Mouse (Mus musculus) hindbrain, embryonic 11.5 days (tissue): ENCODE measurements at regions not wholly inside any gene's neighbourhood (a gene's known extent, or its start where the extent isn't known, plus 50 kb on each side); places are given as distances from the start of the nearest gene placed in this dataset.

Experiments
- ATAC-seq: fragments of 200-750 bp; cut with Nextera tagmentation; 2 replicates; pipeline ENCODE4 v1.8.0; 2017; ENCODE audit warnings: mild to moderate bottlenecking, moderate TSS enrichment, moderate library complexity; ENCODE audit not compliant: low FRiP score
- DNase-seq: peaks from one replicate; pipeline ENCODE4 v3.0.0-alpha.2; 2015; ENCODE audit warnings: low spot score
- H3K27ac ChIP-seq: fragments of 300-500 bp; sonication (generic); 2 replicates; pipeline ENCODE4 v1.5.1; 2014; ENCODE audit warnings: mild to moderate bottlenecking, low read depth, low read length
- H3K27me3 ChIP-seq: fragments of 300-500 bp; sonication (generic); 2 replicates; pipeline ENCODE4 v1.6.1; 2014; ENCODE audit warnings: mild to moderate bottlenecking, low read length, moderate library complexity, mixed read lengths; ENCODE audit not compliant: control insufficient read depth, insufficient read depth
- H3K36me3 ChIP-seq: fragments of 300-500 bp; sonication (generic); 2 replicates; pipeline ENCODE4 v1.6.1; 2014; ENCODE audit warnings: mild to moderate bottlenecking, low read length, moderate library complexity, mixed read lengths; ENCODE audit not compliant: control insufficient read depth, insufficient read depth
- H3K4me1 ChIP-seq: fragments of 300-500 bp; sonication (generic); replicated peaks from 2 replicates; pipeline ENCODE4 v1.6.1; 2014; ENCODE audit warnings: low read length, mixed read lengths; ENCODE audit not compliant: control insufficient read depth, insufficient read depth
- H3K4me2 ChIP-seq: fragments of 300-500 bp; sonication (generic); replicated peaks from 2 replicates; pipeline ENCODE4 v1.6.1; 2014; ENCODE audit warnings: mild to moderate bottlenecking, low read depth, low read length
- H3K4me3 ChIP-seq: fragments of 300-500 bp; sonication (generic); 2 replicates; pipeline ENCODE4 v1.5.1; 2014; ENCODE audit warnings: low read depth, low read length
- H3K9ac ChIP-seq: fragments of 300-500 bp; sonication (generic); 2 replicates; pipeline ENCODE4 v1.6.1; 2014; ENCODE audit warnings: low read depth, low read length
- H3K9me3 ChIP-seq: fragments of 300-500 bp; sonication (generic); 2 replicates; pipeline ENCODE4 v1.6.1; 2016; ENCODE audit warnings: low read length; ENCODE audit not compliant: control insufficient read depth
- WGBS: fragments of 180-500 bp; shearing (Covaris S2); extraction: QIAGEN DNeasy Blood & Tissue Kit; methylation state at CpG from one replicate; pipeline ENCODE4 v1.1.7; 2014; 5-methylcytosine and 5-hydroxymethylcytosine counted together

DNA sequence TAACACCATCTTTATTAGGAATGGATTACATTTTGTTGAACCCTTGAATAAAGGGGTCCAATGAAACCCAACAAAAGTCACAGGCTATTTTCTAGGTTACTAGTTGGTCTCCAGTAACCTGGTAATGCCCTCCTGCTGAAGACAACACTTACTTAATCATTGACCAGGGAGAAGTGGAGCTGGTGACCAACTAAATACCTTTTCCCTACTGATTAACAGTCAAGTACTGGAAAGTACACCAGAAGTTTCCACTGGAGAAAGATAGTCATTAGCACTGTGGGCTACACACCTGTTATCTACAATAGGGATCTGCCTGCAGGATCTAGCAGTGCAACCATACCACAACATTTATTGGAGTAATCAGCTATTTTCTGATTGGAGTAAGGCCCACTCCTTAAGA lies 718.7 kb downstream of the Trhde start:
- ATAC-seq: no peak

DNA sequence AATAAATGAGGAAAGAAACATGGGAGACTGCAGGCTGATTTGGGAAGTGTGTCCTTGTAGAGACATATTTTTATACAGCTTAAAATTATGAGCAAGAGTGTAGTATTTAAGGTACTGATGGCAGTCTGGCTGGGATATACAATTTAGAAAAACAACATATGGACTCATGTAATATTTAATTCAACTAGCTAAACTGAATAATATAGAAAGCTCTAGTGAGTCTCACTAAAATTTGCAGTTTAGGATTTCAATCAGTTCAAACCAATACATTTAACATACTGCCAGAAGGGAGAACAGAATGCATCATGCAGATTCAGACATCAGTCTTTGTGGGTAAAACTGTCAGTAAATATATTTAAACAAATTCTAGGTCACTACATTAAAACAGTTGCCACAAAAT lies 760.1 kb downstream of the Trhde start:
- Histone ChIP-seq H3K4me1 (no peaks in the 10 kb centered on the region), H3K27me3 (no peaks in the 10 kb centered on the region), H3K9me3 (no peaks in the 10 kb centered on the region), H3K4me3 (no peak overlapping the region), H3K36me3 (no peaks in the 10 kb centered on the region), H3K4me2 (no peak overlapping the region), H3K9ac (no peak overlapping the region), H3K27ac (no peak overlapping the region)
- no peak for DNase-seq
- ATAC-seq: no peak

More for the DNA sequence above, 718.7 kb downstream of the Trhde start:
- no peaks in the 10 kb centered on the region for H3K9me3 ChIP-seq
- H3K27ac ChIP-seq: no peak overlapping the region
- H3K4me3 ChIP-seq: no peak overlapping the region
- no peak overlapping the region for H3K9ac ChIP-seq
- no peak overlapping the region for H3K4me2 ChIP-seq
- H3K27me3 ChIP-seq: no peaks in the 10 kb centered on the region
- H3K4me1 ChIP-seq: no peaks in the 10 kb centered on the region
- no peak for DNase-seq
- no peaks in the 10 kb centered on the region for H3K36me3 ChIP-seq

DNA sequence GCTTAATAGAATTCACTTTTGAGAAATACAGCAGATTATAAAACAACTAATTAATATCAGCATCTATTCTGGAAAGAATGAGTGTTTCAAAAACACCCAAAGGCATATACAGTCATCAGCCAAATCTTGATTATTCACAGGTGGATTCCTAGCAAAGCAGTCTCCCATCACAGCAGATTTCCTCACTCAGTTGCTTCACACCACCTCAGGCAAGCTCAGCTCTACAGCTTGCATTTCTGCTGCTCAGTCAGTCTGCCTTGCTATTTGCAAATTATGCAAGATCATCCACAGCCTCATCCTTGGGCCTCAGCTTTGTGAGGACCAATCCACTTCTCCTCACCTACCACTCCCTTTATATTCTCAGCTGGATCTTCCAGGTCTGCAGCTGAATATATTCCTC lies 788.7 kb downstream of the Trhde start:
- ATAC-seq (no peak), DNase-seq (no peak)
- Histone ChIP-seq H3K9ac (no peak overlapping the region), H3K4me2 (no peak overlapping the region), H3K36me3 (no peaks in the 10 kb centered on the region), H3K4me3 (no peak overlapping the region), H3K27ac (no peak overlapping the region), H3K9me3 (no peaks in the 10 kb centered on the region), H3K4me1 (no peaks in the 10 kb centered on the region), H3K27me3 (no peaks in the 10 kb centered on the region)

DNA sequence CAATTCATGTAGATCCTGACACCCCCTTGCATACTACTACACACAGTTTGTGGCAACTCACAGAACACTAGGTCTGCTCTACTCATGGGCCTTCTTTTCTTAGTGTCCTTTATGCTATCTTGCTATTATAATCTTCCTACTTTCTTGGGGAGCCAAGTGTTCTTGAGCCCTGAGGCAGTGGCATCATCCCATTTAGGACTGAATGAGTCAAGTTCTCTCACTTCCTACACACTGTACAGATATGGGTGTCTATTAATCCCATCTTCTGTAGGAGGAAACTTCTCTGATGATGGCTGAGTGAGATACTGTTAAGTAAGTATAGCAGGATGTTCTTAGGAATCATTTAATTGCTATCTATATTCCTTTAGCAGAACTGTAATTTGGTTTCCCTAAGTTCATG lies 816.7 kb downstream of the Trhde start:
- Histone ChIP-seq H3K9ac (no peak overlapping the region), H3K4me1 (no peaks in the 10 kb centered on the region), H3K27me3 (no peaks in the 10 kb centered on the region), H3K36me3 (no peaks in the 10 kb centered on the region), H3K9me3 (no peaks in the 10 kb centered on the region), H3K4me3 (no peak overlapping the region), H3K4me2 (no peak overlapping the region), H3K27ac (no peak overlapping the region)
- DNase-seq (no peak), ATAC-seq (no peak)

DNA sequence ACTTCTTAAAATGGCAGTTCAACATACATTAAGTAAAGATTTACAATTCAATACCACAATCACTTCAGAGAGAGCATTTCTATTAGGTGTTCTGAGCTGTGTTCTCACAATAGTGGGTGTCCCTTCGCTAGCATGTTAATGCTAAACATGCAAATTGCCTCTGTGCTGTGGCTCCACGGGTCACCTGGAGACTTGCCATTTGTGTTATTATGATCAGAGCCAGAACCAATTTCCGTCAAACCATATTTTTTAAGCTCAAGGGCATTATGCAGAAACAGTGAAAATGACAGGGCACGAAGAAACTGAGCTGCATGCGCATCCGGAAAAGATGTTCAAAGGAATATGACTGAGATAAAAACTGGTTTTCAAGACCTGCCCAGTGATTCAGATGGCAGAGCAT lies 829.3 kb downstream of the Trhde start:
- 85% methylated on average over 6 of the region's 6 CpGs for WGBS
- Histone ChIP-seq H3K4me2 (no peak overlapping the region), H3K27ac (no peak overlapping the region), H3K9ac (no peak overlapping the region), H3K9me3 (no peaks in the 10 kb centered on the region), H3K4me3 (no peak overlapping the region), H3K27me3 (no peaks in the 10 kb centered on the region), H3K36me3 (no peaks in the 10 kb centered on the region), H3K4me1 (no peaks in the 10 kb centered on the region)
- ATAC-seq: no peak
- DNase-seq: no peak

DNA sequence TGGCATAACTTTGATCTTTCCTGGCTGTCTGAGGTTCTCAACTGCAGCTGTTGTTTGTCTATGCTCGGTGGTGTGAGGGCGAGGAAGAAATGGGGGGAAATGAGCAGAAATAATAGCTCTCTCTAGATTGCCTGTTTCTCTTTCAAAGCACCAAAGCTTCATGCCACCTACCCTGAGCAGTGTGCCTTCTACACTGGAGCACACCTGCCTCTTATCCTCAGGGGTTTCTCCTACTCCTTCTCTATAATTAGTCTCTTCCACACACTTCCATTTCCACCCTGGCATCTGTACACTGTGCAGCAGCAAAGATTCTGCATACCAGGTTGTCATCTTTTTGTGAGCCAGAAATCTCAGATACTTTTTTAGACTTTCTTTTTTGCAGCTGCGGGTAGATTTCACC lies 855.3 kb downstream of the Trhde start:
- 67% methylated on average over 3 of the region's 3 CpGs for WGBS
- H3K36me3 ChIP-seq: no peaks in the 10 kb centered on the region
- no peaks in the 10 kb centered on the region for H3K4me1 ChIP-seq
- H3K9me3 ChIP-seq: no peaks in the 10 kb centered on the region
- no peak overlapping the region for H3K4me2 ChIP-seq
- no peak for ATAC-seq
- H3K4me3 ChIP-seq: no peak overlapping the region
- H3K27ac ChIP-seq: no peak overlapping the region
- H3K27me3 ChIP-seq: no peaks in the 10 kb centered on the region
- DNase-seq: no peak
- no peak overlapping the region for H3K9ac ChIP-seq

DNA sequence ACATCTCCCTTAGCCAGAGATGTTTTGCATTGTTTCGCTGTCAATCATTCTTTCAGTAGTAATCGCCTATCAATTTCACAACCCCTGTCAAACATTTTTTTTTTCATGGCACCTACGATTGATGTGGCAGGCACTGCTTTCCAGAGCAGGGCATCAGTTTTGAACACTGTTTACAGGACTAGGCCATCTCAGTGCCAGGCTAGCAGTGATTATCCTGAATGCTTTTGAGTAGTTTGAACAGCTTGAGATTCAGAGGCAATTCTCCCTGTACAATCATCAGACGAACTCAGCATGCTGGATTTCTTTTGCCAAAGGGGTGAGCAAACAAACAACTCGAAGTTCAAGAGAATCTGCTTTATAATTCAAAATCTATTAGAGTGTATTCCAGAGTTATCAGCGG lies 862.6 kb downstream of the Trhde start:
- Histone ChIP-seq H3K27me3 (no peaks in the 10 kb centered on the region), H3K27ac (no peak overlapping the region), H3K4me2 (no peak overlapping the region), H3K4me3 (no peak overlapping the region), H3K36me3 (no peaks in the 10 kb centered on the region), H3K9ac (no peak overlapping the region), H3K4me1 (no peaks in the 10 kb centered on the region), H3K9me3 (no peaks in the 10 kb centered on the region)
- 78% methylated on average over 6 of the region's 6 CpGs for WGBS
- ATAC-seq: no peak
- DNase-seq: no peak

DNA sequence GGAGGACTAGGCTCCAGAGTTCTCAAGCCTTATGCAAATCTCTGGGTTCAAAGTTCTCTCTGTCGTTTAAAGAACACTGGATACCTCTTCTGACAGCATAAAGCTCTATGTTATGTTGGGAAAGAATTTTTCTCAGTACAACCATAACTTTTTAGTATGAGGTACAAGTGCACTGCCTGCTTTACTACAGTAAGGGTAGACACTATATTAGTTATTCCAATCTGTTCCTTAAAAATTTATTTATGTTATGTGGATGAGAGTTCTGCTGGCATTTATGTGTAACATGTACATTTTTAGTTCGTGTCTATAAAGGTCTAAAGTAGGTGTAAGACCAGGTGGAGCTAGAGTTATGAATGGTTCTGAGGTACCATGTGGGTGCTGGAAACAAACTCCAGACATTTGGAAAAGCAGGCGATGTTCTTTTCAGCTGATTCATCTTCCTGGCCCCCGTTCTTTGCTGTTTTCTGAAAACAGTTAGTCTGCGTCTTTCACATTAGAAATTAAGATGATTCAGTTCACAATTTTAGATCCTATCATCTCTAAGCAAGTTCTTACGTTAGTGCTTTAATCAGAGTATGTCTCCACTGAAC lies 871.8 kb downstream of the Trhde start:
- H3K9ac ChIP-seq: no peak overlapping the region
- no peaks in the 10 kb centered on the region for H3K27me3 ChIP-seq
- 76% methylated on average over 6 of the region's 6 CpGs for WGBS
- H3K27ac ChIP-seq: no peak overlapping the region
- no peaks in the 10 kb centered on the region for H3K36me3 ChIP-seq
- no peak overlapping the region for H3K4me3 ChIP-seq
- no peaks in the 10 kb centered on the region for H3K9me3 ChIP-seq
- DNase-seq (no peak), ATAC-seq (no peak)
- no peaks in the 10 kb centered on the region for H3K4me1 ChIP-seq
- H3K4me2 ChIP-seq: no peak overlapping the region

DNA sequence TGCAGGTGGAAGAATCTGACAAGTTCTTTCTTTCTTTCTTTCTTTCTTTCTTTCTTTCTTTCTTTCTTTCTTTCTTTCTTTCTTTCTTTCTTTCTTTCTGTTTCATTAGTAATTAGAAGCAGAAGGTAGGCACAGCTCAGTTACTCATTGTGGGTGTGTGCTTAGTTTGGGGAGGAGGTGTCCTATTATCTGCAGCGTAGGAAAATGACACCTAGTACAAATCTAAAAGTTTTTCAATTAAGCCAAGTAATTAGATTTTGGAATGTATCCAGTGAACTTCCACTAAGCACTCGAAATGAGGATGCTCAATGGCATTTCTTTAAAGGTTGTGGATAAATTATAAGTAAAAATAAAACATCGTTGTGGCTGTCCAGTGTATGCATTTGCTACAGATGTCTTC lies 885.4 kb downstream of the Trhde start:
- Histone ChIP-seq H3K4me1 (no peaks in the 10 kb centered on the region), H3K27me3 (no peaks in the 10 kb centered on the region), H3K27ac (no peak overlapping the region), H3K9ac (no peak overlapping the region), H3K4me2 (no peak overlapping the region), H3K4me3 (no peak overlapping the region), H3K36me3 (no peaks in the 10 kb centered on the region), H3K9me3 (no peaks in the 10 kb centered on the region)
- ATAC-seq: no peak
- WGBS: 80% methylated on average over 3 of the region's 3 CpGs
- no peak for DNase-seq
